In genomic region chr7:49467861-49468260, GRCm38 (mm10) we compare ENCODE assay signal across 8 mouse cellular contexts.
DNase-seq lines count a peak whose midpoint lies in the region; ATAC-seq and TF ChIP-seq lines count a peak whose summit lies in the region.

No protein-coding gene starts in this region.

- H3K27me3 ChIP-seq in forebrain, embryonic 12.5 days, result no peaks in the 10 kb centered on the region
- H3K27me3 ChIP-seq in intestine, embryonic 14.5 days (replicated peaks; ENCODE audit: control insufficient read depth, insufficient read depth, low read length), result no peaks in the 10 kb centered on the region
- H3K27me3 ChIP-seq in liver, embryonic 14.5 days (ENCODE audit: control insufficient read depth, insufficient read depth, low read length), result no peaks in the 10 kb centered on the region

- no peaks in the 10 kb centered on the region for H3K9me3 ChIP-seq in forebrain, embryonic 12.5 days
- H3K9me3 ChIP-seq in intestine, embryonic 14.5 days (ENCODE audit: control insufficient read depth, low read length), result no peaks in the 10 kb centered on the region
- H3K9me3 ChIP-seq in liver, embryonic 14.5 days (ENCODE audit: control insufficient read depth, low read length), result no peaks in the 10 kb centered on the region

- 59% methylated on average over 10 of the region's 10 CpGs for WGBS in forebrain, embryonic 12.5 days
- WGBS in intestine, embryonic 14.5 days, result 38% methylated on average over 10 of the region's 10 CpGs
- 15% methylated on average over 10 of the region's 10 CpGs for WGBS in liver, embryonic 14.5 days (ENCODE audit: insufficient replicate concordance)

- H3K4me1 ChIP-seq in forebrain, embryonic 12.5 days, result no peaks in the 10 kb centered on the region
- H3K4me1 ChIP-seq in intestine, embryonic 14.5 days (replicated peaks; ENCODE audit: control insufficient read depth, insufficient read depth, low read length), result no peaks in the 10 kb centered on the region
- H3K4me1 ChIP-seq in liver, embryonic 14.5 days (replicated peaks; ENCODE audit: control insufficient read depth in 2 of 2, insufficient read depth in 2 of 2, low read length in 1 of 2), result peaks cover 0 to 2% of the 10 kb centered on the region in 2 experiments; a peak in 2 of 4 replicates

- peak; percentile 58 for TF ChIP-seq CTCF in liver, embryonic 14.5 days (IDR thresholded peaks at IDR 0.05; ENCODE audit: low read depth)

- 0 out of 2 replicates have a peak, but pooled peaks have one; percentile 53 for ATAC-seq in forebrain, embryonic 12.5 days (ENCODE audit: low FRiP score)
- ATAC-seq in intestine, embryonic 14.5 days (replicated peaks; ENCODE audit: low FRiP score, low TSS enrichment, low read depth), result peak; percentile 76
- peak; percentile 37 for ATAC-seq in liver, embryonic 14.5 days (ENCODE audit: insufficient read depth)

- no peak overlapping the region for H3K9ac ChIP-seq in forebrain, embryonic 12.5 days
- no peak overlapping the region for H3K9ac ChIP-seq in intestine, embryonic 14.5 days (ENCODE audit: low read length)
- no peak overlapping the region for H3K9ac ChIP-seq in liver, embryonic 14.5 days (replicated peaks)

- no peaks in the 10 kb centered on the region for H3K36me3 ChIP-seq in forebrain, embryonic 12.5 days (replicated peaks)
- H3K36me3 ChIP-seq in intestine, embryonic 14.5 days (ENCODE audit: control insufficient read depth, insufficient read depth, low read length), result peaks cover 46% of the 10 kb centered on the region
- H3K36me3 ChIP-seq in liver, embryonic 14.5 days (replicated peaks; ENCODE audit: control insufficient read depth, insufficient read depth, low read depth), result no peaks in the 10 kb centered on the region

- no peak overlapping the region for H3K4me3 ChIP-seq in forebrain, embryonic 12.5 days (replicated peaks)
- no peak overlapping the region for H3K4me3 ChIP-seq in intestine, embryonic 14.5 days (ENCODE audit: low read depth, low read length)
- no peak overlapping the region for H3K4me3 ChIP-seq in liver, embryonic 14.5 days (ENCODE audit: insufficient read depth in 1 of 2, low read depth in 2 of 2, low read length in 2 of 2)

- peak; percentile 53 to 56 for DNase-seq in heart, adult 18-20 months
- no peak for DNase-seq in heart, postnatal 25 days (ENCODE audit: low spot score)
- peak; percentile 68 for DNase-seq in adrenal gland, postnatal 14 days
- no peak for DNase-seq in intestine, embryonic 14.5 days (ENCODE audit: low spot score)
- DNase-seq in liver, embryonic 14.5 days (ENCODE audit: low read depth in 3 of 3, low spot score in 3 of 3), result no peak
- peak; percentile 51 for DNase-seq in naive thymus-derived CD4-positive, alpha-beta T cell, adult 2 months (ENCODE audit: low read depth)
- DNase-seq in right cerebral cortex, postnatal 36 days (ENCODE audit: low spot score in 2 of 2), result no peak

- no peak overlapping the region for H3K4me2 ChIP-seq in forebrain, embryonic 12.5 days
- H3K4me2 ChIP-seq in intestine, embryonic 14.5 days (ENCODE audit: low read length), result no peak overlapping the region
- no peak overlapping the region for H3K4me2 ChIP-seq in liver, embryonic 14.5 days (ENCODE audit: low read depth)

- no peak for TF ChIP-seq EP300 in liver, embryonic 14.5 days (IDR thresholded peaks at IDR 0.05; ENCODE audit: low read depth)

- H3K27ac ChIP-seq in forebrain, embryonic 12.5 days, result no peak overlapping the region
- H3K27ac ChIP-seq in intestine, embryonic 14.5 days (ENCODE audit: low read depth), result no peak overlapping the region
- no peak overlapping the region for H3K27ac ChIP-seq in liver, embryonic 14.5 days

- intact Hi-C loops in heart, postnatal 25 days (cut with DNase I), result no loop called here

Comparison
In these comparisons a context has a peak if more than half of its experiments do, and no peak if none do; other contexts are left out.
1. DNase-seq: peak in heart, adult 18-20 months (2 of 2), adrenal gland, postnatal 14 days (single experiment) and naive thymus-derived CD4-positive, alpha-beta T cell, adult 2 months (single experiment); none in heart, postnatal 25 days (single experiment), intestine, embryonic 14.5 days (single experiment), liver, embryonic 14.5 days (0 of 3) and right cerebral cortex, postnatal 36 days (0 of 2).
2. Peak in every context shown above with its lines, with median percentiles within 50 percentile points of each other: ATAC-seq.